Mouse (Mus musculus): ENCODE results near the gene Mat1a.

Gene Mat1a

DNA sequence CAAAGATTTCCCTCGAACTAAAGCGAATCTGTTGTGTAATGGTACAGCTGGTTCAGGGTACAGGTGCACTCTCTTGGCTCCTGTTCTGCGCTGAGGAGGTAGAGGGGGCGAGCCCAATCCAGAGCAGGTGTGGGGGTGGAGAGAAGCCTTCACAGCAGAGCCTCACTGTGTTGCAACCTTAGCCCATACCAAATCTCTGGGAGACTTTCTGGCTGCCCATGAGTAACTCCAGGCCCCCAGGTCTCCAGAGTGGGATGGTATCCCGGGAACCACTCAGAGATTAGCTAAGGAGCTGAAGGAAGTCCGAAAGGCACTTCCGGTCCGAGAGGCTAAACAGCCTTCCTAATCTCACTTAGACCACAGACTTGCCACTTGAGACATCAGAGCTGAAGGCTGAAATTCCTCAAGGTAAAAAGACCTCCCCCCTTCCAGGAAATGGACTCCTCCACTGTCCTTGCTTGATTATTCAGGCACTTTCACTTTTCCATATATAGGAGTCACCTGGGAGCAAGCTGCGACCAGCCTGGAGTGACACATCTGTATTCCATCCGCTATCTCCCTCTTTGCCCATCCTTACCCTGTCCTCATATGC, at the start of gene Mat1a:
Gene Mat1a, plus strand, starts transcription at position 183 of the 592 bp plus-strand sequence.
- no peak for DNase-seq (ENCODE audit: low spot score)

DNA sequence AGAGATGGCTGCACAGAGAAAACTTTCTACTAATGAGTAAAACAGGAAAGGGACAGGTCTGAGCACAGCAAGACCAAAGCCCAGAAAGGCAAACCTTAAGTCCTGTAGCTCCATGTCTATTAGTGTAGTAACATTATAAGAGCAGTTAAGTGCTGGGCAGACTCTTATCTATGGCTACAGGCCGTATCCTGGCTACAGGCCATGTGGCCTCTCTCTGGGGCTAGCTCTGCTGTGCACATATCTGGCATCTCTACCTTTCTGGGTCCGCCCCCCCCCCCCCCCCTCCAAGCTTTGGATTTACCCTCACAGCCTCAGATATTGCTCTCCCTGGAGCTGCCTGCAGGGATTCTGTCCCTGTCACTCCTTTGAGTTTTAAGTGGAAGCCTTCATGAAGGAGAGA, 39.7 kb upstream of the Mat1a start:
- DNase-seq (ENCODE audit: low spot score): no peak

DNA sequence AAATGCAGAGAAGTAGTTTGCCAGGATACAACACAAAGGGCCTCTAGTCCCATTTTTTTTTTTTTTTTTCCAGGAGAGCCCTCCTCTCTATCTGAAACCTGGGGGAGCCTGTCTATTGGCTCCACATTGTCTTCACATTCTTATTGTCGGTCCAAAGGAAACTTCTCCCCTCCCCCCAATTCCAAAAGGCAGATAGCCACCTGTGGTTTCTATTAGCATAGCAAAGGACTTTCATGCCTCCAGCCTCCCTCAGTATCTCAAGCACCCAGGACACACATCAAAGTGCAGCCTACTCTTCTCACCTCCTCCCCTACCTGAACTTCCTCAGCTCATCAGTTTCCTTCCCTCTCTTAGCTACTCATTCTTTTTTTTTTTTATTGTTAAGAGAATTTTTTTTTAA, 38.4 kb upstream of the Mat1a start:
- DNase-seq (ENCODE audit: low spot score): no peak

DNA sequence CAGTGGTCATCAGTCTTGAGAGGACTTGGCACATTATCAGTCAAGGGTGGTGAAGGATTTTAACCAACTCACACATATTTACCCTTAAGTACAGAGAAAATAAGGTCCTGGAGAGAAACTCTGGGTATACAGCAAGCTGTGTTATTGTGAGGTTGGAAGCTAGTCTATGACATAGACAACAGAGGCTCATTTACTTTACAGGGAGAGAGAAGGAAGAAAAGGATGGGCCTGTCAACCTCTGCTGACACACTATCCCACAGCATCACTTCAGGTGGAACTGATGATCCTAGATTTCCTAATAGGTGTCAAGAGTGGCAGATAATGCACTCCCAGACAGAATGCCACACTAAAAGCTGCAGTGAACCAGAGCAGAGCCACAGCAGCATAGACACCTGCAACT, 35.7 kb upstream of the Mat1a start, which contains the start of gene Dydc2:
Gene Dydc2, minus strand, starts transcription at position 101 of the 400 bp plus-strand sequence.
- DNase-seq (ENCODE audit: low spot score): no peak

DNA sequence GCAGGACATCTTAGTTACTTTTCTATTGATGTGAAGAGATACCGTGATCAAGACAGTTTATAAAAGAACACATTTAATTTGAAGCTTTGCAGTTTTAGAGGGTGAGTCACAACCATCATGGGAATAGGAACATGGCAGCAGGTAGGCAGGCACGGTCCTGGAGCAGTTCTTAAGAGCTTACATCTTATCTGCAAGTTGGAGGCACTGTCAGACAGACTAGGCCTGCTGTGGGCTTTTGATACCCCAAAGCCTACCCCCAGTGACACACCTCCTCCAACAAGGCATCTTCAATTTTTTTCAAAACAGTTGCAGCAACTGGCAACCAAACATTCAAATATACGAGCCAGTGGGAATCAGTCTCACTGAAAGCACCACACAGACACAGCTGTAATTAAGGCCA, 34.5 kb upstream of the Mat1a start:
- no peak for DNase-seq (ENCODE audit: low spot score)

DNA sequence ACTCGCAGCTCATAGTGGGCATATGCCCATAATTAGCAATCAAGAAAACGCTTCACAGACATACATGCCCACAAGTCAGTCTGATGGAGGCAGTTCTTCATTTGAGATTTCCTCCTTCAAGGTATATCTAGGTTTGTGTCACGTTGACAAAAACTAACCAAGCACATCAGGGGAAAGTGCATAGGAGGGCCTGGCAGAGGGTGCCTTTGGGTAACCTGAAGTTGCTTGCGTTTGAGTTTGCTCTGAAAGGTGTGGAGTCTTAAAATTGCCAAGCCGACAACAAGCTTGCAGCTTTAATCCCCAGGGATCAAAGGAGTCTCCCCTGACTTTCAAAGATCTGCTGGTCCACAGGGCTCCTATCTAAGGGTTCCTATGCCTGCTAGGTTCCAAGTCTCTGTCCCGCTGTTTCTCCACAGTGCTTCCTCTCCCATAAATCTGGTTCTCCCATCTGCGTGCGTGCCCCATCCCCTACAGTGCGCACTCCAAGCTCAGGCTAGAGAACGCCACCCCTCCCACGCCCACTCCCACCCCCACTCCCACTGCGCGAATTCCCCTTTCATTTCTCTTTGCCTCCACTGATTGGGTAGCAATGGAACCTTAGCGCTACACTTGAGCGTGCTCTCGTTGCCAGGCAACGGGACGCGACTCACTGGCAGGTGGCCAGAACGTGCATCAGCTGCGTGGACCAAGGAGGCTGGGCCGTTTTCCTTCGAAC, 32.4 kb upstream of the Mat1a start, which contains the start of gene Dydc1:
Gene Dydc1, plus strand, starts transcription at position 683 of the 715 bp plus-strand sequence.
- DNase-seq (ENCODE audit: low spot score): no peak

DNA sequence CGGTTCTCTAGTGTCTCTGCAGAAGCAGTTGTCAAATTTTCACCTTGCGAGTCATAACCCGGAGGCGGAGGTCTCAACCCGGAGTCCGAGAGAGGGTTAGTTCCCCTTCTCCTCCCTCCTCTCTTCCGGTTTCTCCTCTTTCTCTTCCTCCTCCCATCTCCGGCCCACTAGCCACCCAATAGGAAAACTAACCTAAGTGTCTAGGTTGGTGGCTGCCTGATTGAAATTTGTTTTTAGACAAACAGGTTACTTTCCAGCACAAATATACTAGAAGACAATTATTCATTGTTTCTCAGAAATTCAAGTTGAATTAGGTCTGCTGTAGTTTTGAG, 31.9 kb upstream of the Mat1a start:
- DNase-seq (ENCODE audit: low spot score): no peak

DNA sequence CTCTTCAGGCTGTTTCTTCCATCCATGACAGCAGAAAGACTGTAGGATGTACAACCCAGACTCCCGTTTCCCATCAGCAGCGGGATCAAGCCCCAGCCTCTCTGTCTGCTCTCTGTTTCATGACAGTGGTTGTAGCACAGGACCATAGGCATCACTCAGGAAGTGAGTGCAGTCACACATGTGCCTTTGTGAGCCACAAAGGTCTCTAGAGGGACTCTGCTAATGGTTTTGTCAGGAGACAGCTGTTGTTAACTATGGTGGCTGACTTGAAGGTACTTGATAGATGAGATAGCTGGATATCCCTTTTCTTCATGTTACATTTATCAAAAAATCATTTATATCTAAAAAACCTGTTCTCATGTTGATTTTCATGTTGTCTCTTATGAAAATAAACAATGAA, 22.4 kb upstream of the Mat1a start:
- DNase-seq (ENCODE audit: low spot score): no peak

DNA sequence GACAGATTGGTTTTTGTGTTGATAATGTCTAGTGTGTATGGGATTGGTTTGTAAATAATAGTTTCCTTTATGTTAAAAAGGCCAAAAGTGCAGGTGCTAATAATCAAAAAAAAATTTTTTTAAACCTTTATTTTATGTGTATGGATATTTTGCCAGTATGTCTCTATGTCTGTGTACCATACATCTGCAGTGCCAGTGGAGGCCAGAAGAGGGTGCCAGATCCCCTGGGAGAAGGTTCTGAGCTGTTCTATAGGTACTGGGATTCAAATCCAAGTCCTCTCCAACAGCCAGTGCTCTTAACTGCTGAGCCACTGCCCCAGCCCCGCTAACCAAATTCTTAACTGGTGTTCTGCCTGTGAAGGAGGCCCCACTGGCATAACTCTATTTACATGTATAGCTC, 17.3 kb upstream of the Mat1a start:
- DNase-seq (ENCODE audit: low spot score): no peak

DNA sequence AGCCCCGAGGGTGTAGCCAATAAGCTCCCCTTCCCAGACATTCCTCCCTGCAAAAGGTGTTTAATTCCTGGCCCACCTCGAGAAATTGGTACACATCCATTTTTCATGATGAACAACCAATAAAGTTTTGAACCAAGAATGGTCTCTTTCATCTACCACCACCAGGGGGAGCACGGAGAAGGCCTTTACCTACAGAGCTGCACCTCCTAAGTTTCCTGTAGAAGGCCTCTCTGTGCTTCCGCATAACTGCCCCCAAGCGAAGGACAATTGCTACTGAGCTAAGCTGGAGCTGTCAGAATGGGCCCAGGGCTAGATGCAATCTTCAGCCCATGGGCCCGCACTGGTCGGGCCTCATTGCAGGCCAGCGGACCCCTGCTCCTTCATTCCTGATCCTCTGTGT, 14.1 kb upstream of the Mat1a start:
- no peak for DNase-seq (ENCODE audit: low spot score)

DNA sequence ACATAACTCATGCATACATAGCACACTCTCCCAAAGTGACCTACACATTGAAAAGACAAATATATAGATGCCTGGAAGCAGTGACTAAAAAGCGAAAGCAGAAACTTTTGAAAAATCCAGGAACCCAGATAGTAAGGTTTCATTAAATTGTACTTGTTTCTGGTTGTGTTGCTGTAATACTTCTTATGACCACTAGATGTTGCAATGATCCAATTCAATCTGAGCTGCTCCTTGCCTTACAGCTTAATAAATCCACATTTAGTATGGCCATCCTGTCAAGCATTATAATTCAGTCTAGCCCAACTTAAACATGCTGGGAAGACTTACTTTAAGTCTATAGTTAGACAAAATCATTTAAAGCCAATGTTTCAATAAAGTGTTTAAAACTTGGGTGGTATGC, 10.7 kb upstream of the Mat1a start:
- no peak for DNase-seq (ENCODE audit: low spot score)

DNA sequence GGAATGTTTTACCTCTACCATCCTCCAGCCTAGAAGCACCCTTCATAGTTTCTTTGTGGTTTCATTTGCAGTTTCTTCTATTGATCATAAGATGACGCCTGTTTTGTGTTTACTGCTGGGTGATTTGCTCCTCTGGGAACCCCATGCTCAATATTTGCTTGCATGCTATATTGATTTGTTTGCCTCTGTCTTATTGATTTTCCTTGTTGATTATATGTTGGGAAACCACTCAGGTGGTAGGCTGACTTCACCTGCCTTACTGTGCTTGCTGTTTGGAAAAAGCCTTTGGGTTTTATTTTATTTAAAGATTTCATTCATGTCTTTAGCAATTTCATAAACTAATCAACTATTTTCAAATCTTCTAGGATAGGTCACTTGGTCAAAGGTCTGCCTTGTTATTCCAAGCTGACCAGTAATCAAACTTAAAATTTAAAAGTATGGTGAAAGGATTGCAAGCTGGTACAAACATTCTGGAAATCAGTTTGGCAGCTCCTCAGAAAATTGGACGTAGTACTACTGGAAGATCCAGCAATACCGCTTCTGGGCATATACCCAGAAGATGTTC, 8.5 kb upstream of the Mat1a start:
- no peak for DNase-seq (ENCODE audit: low spot score)

DNA sequence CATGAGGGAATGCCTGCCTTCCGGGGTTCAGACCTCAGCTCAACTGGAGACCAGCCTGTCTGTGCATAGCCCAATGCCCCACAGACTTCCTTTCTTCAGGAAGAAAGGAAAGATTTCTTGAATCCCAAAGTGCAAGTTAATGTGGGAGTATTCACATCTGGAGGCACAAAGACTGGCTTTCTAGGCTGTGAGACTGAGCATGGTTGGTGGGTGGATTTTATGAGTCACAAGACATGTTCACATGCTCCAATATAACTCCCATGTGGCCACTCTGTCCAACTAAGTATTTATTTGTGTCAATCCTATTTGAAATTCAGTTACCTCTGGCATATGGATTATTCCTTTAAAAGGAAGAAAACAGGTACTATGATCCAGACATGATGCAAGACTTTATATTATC, 6.1 kb upstream of the Mat1a start:
- no peak for DNase-seq (ENCODE audit: low spot score)

DNA sequence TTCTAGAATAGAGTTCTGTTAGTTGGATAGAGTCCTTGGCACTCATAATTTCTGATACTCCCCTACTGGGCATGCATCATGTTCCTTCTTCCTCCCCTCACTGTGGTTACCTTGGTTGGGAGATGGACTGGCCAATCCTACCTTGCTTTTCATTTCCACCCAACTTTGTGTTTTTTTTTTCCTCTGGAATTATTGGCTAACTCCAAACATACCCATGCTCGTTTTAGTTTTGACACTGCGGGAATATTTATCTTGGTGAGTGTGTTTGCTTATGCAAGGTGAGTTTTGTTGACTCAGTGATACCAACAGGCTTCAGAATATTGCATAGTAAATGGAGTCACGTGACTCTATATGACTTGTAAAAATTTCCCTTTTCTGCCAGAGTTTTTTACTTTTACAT, 4.1 kb upstream of the Mat1a start:
- no peak for DNase-seq (ENCODE audit: low spot score)

DNA sequence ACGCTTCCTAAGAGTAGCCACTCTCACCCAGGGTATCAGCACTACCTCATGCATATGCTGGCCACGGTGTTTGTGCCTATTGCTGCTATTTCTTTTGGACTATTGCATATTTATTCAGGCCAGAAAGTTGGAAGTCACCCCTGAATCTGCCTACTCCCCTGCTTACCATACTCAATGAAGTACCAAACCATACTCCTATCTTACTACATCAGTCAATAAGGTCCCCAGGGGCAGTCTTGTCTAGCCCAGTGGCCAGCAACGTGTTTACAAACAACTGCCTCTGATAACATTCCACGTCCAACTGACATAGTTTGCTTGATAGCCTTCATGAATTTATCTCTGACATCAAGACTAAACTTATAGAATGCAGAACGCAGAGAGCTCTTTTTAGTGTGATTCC, 3.6 kb upstream of the Mat1a start:
- DNase-seq (ENCODE audit: low spot score): no peak

DNA sequence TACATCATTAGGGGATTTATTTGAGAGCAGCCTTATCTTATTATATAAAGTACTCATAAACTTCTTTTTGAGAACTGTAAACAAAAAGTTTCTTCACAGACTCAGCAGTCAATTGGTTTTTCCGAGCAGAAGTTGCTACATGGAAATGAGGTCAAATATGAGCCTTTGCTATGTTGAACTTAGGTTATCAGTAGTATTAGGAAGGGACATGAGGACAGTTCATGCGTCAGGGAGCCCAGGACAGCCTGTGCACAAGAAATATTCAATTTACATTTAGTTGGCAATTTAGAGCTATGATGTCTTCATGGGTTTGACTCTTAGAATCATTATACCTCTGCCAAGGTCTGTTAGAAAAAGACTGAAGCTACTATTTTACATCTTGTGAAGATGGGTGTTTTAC, 2.6 kb upstream of the Mat1a start:
- no peak for DNase-seq (ENCODE audit: low spot score)

DNA sequence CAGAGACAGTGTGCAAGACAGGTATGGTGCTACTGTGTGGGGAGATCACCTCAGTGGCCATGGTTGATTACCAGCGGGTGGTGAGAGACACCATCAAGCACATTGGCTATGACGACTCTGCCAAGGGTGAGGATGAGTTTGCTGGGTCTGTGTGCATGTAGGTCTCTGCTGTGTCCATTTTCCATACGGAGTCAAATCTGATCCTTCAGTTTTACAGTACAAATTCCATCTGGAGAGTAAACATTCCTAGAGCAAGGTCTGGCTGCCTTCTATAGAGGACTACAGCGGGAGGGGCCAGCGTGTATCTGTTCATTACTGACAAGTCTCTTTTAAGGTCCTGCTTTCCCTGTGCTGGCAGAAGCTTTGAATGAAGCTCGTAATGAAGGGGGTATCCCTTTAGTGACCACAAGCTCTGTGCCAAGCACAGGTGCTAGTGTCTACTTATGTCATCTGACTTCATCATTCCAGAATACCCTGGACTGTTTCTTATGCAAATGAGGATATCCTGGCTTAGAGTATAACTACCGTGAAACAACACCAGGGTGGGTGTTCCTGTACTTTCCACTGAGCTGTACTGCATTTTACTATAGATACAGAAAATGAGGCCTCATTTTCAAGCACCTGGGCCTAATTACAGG, 6.3 kb downstream of the Mat1a start:
- no peak for DNase-seq (ENCODE audit: low spot score)

DNA sequence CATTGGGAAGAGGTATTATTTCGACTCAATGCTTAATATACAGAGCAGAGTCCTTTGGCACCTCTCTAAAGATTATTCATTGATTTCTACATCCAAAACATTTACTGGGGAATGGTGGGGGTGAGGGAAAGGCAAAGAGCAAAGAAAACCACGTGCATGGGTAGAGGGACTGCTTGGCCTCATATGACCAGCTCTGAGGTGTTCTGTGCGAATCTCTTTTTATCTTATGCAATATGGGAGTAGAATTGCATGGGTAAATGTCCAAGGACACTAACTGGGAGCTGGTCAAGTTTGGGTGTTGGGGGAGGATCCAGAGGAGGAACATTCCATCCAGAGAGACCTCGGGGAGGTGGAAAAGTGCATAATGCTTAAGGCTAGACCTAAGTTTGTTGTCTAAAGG, 8.1 kb downstream of the Mat1a start:
- no peak for DNase-seq (ENCODE audit: low spot score)

DNA sequence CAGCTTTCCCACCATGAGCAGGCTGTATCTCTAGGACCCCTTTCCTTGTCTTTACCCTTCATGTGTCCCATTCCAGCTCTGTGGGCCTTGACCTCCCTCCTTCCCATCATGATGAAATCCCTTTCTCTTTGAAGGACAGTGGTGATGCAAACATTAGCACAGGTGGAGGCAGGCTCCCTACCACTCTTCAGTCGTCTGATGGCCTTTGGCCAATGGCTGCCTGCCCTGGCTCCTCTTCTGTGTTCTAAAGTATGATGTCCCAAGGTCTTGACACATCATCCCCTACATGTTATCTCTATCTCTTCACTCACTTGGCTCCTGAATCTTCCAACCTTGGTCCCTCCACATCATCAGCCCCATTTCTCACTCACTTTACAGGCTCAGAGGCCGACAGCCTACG, 11.4 kb downstream of the Mat1a start:
- no peak for DNase-seq (ENCODE audit: low spot score)

DNA sequence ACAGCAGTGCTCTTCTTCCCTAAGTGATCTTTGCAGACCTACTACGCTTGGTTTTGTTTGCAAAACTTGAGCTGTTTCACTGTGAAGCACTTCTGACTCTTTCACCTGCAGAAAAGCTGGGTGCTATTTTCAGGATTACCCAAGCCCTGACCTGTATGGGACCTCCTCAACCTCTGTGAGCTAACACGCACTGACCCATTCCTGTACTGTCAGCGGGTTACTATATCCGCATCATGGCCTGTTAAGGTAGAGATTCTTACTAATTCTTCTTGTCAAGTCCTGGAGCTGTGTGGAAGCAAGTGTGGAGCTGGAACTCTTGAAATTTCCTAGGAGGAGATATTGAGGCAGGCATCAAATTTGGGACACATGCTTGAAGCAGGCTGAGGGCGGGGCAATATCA, 19.8 kb downstream of the Mat1a start:
- no peak for DNase-seq (ENCODE audit: low spot score)

DNA sequence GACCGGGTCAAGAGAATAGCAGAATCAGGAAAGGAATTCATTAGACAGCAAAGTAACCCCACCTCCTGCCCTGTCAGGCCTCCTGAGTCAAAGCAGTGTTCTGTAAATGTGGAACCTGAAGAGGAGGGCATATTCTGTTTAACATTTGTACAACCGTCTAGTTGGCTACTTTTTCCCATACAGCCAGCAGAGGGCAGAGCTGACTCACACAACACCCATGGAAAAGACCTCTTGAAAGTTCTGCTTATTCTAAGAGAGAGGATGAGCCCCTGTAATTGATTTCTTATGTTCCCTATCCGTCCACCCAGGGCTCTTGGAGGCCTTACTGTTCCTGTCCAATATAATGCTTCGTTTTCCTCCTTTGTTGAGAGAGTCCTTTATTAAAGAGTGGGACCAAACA, 23.2 kb downstream of the Mat1a start:
- DNase-seq (ENCODE audit: low spot score): no peak

DNA sequence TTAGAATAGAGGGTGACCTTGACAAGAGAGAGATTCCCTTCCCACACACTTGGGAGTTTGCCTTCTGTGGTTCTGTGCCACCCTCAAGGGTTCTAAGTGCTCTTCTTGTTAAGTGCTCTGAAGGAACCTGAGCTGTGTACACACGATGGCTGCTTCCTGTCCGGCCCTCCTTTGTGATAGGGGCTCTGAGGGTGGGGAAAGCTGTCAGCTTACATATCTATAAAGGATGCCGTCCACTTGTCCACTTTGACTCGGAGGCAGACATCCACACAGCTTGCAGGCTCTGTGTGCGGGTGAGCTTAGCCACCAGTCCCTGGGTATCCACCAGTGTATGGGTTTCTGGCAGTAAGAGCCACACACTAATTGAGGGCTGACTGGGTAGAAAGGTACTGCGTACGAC, 26.7 kb downstream of the Mat1a start, which contains the start of gene Sftpa1:
Gene Sftpa1, plus strand, starts transcription at position 243 of the 400 bp plus-strand sequence.
- no peak for DNase-seq (ENCODE audit: low spot score)

DNA sequence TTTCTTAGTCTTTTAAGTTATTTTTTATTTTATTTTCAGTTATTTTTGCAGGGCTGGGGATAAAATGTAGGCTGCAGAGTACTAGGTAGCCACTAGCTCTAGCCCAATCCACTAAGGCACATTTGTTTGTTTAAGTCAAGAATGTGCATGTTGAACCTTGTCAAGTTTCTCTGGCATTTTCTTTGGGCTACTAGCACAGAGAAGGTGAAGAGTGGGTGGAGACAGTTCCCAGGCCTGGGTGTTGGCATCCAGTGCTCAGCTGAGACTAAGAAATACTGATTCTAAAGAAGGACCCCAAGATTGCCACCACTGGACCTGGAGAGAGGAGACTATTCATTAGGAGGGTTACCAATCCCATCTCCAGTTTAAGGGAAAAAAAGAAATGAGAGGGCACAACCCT, 32.2 kb downstream of the Mat1a start:
- DNase-seq (ENCODE audit: low spot score): no peak

Measured in left cerebral cortex, adult 11 months (tissue).